Mouse (Mus musculus) left cerebral cortex, postnatal 14 days (tissue): Measurements from ENCODE around the gene Strada. TPM values are rescaled to one million over a fixed set of nuclear protein-coding genes. Genes with fewer than 3 reads are reported as not detected.

Experiments
- DNase-seq, 2 experiments: peaks; one replicate each; pipeline ENCODE4 v3.0.0; 2021 to 2022; ENCODE audit warnings: low spot score in 2 of 2, mixed read lengths in 1 of 2
- intact Hi-C: fragments of 180-260 bp; cut with DNase I; formaldehyde crosslinking; loops from one replicate; pipeline ENCODE4 v1.15.1; 2025
- total RNA-seq, 2 experiments: library from RNA; stranded (reverse); gene quantifications; 2 replicates each; pipeline ENCODE4 v1.2.3; 2021

Gene Strada
- total RNA-seq, 2 experiments from 2014 or later: 24.3 to 26.9 TPM

GRCm38 (mm10) chr11:106192657-106193370, 9.2 kb downstream of the Strada start:
- intact Hi-C loops: no loop called here
- no peak for DNase-seq

GRCm38 (mm10) chr11:106192241-106192640, 9.7 kb downstream of the Strada start:
- no peak for DNase-seq
- intact Hi-C loops: no loop called here

DNA sequence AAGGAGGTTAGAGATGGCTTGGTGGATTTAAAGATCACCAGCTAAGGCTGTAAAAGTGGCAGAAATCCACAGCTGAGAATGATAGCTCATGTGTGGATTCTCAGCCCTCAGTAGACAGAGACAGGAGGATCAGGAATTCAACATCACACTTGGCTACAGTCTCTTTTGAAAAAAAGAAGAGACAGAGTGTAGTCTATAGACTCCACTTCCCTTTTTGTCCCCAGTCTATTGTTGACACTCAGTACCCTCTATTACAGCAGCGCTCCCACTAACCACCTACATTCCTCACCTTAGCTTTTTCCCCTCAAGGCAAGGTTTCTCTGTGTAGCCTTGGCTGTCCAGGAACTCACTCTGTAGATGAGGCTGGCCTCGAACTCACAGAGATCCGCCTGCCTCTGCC, 10.3 kb downstream of the Strada start:
- intact Hi-C loops: no loop called here
- no peak for DNase-seq

- intact Hi-C loops: no loop called here
- no peak for DNase-seq
These were observed 14.6 kb downstream of the Strada start for GRCm38 (mm10) chr11:106187326-106187725.

DNA sequence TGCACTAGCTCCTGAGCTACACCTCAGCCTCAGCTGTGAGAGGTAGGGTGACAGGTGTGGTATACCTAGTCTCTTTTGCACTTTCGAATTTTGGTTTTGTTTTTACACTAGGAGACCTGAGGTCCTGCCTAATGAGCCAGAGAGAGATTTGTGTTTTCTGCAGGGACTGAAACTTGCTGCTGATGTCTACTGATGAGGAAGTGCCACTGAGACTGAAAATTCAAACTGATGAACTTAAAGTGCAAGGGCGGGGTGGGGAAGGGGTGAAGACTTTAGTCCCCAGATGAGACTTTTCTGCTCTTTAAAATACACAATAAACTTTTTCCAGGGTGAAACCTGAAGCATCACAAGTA, 21.5 kb downstream of the Strada start:
- intact Hi-C loops: no loop called here
- no peak for DNase-seq

DNA sequence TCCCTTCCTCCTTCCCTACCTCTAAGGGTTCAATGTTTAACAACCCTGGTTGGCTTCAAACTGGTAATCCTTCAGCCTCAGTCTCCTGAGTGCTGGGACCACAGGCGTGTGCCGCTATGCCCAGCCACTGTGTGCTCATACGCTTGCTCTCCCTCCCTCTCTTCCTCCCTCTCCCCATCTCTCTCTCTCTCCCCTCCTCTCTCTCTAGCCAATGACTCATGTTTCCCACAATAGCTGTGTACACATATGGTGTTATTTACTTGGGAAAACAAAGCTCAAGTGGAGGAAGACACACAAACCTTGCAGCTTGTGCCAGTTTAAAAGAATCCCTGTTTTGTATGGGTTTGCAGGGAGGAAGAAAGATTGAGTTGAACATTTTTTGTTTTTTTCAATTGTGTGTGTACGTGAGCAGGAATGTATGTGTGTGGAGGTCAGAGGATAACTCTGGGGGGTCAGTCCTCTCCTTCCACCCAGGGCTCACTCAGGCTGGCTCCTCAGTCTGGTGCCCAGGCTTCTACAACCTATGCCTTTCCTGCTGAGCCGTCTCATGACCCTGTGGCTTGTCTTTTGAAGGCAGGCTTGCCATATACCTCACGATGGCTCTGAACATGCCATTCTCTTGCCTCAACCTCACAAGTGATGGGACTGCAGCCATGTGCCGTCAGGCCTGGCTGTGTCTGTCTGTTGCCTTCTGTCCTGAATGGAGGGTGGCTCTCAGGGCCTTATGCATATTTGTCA, 22.1 kb downstream of the Strada start:
- intact Hi-C loops: no loop called here
- peak; percentile 41 to 67 for DNase-seq

- intact Hi-C loops: no loop called here
- no peak for DNase-seq
These were observed 23.8 kb downstream of the Strada start for GRCm38 (mm10) chr11:106178036-106178782.

DNA sequence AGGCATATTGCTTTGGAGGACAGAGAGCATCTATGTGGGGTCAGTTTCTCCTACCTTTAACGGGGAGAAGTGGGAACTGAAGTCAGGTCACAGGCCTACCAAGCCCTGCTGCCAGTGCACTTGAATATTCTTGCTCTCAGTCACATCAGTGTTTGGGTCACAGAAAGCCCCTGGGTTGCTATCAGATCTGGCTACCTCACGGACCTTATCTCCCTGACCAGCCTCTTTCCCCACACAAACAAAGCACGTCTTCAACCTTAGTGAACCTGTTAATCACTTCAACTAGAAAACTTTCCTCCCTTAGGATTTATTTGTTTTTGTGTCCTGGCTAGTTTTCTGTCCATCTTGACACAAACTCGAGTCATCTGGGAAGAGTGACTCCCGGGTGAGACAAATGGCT, 25.6 kb downstream of the Strada start:
- intact Hi-C loops: no loop called here

DNA sequence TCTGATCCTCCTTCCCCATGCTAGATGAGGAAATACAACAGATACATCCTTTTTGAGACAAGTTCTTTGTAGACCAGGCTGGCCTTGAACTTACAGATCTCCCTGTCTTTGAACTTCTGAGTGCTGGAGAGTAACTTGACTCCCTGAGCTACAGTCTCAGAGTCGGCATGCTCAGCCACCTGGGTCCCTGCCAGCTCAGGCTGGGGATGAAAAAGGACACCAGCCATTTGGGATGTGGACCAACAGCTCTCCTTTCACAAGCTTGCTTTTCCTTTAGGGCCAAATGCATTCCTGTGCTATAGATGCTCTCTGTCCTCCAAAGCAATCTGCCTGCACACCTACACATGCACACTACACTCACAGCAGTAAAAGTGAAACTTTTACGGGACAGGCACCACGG, 26.9 kb downstream of the Strada start:
- intact Hi-C loops: no loop called here
- DNase-seq: no peak

More for the DNA sequence above, 25.6 kb downstream of the Strada start:
- DNase-seq: no peak

DNA sequence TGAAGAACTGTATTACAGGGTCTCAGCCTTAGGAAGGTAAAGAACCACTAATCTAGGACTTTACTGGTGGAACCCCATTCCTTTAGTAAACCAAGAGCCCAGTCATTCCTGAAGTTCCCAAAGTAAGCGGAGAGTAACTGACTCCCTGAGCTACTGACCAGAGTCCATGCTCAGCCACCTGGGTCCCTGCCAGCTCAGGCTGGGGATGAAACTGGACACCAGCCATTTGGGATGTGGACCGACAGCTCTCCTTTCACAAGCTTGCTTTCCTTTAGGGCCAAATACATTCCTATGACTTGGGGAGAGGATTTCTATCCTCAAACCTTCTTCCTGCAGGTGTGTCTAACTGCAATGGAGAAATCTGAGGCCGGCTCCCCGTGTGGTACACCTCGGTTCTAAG, 27.6 kb downstream of the Strada start:
- DNase-seq: no peak
- intact Hi-C loops: no loop called here

DNA sequence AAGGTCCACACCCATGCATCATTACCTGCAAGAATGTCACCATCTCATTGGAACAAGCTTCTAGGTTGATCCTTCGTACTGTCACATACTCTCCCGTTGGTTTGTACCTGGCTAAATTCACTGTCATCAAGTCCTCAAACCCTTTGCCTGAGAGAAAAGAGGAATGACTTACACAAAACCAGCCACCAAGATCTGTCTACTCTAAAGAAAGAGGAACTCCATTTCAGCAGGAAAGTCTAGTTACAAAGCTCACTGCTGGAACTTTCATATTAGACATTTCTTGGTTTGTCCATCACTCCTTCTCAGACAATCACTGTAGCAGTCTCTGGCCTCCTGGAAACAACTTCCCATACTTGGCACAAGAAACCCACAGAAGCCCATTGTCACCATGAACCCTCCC, 28.7 kb downstream of the Strada start:
- intact Hi-C loops: no loop called here
- no peak for DNase-seq

DNA sequence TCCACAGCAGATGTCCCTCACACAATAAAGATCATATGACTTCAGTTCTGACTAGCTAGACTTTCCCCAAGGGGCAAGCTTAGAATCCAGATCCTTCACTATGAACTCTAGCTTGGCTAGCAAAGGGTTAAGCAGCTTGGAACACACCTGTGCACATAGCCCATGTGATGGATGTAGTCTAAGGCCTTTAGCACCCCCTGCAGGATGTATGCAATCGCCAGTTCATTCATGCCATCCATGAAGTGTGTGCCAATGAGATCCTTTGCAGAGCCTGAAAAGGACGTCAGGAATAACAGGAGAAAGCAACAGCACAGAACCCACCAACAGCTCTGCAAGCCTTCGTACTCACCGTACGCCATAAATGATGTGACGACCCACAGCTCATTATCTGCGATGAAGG, 31.2 kb downstream of the Strada start:
- DNase-seq: no peak
- intact Hi-C loops: no loop called here

DNA sequence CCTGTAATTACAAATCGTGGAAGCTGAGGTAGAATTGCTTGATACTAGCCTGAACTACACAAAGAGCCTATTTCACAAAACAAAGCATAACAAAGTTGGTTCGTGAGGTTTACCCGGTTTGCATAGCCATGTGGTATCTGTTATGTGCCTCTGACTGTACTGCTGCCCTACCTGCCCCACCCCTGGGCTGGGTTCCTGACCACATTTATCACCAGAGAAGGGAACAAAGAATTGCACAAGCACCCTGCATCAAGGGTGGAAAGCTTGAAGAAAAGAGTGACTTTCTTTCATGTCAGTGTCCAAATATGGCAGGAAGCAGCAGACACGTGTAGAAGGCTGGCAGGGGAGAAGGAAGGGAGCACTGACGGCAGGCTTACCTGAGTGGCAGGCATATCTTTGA, 34.5 kb downstream of the Strada start:
- DNase-seq: no peak
- intact Hi-C loops: no loop called here

DNA sequence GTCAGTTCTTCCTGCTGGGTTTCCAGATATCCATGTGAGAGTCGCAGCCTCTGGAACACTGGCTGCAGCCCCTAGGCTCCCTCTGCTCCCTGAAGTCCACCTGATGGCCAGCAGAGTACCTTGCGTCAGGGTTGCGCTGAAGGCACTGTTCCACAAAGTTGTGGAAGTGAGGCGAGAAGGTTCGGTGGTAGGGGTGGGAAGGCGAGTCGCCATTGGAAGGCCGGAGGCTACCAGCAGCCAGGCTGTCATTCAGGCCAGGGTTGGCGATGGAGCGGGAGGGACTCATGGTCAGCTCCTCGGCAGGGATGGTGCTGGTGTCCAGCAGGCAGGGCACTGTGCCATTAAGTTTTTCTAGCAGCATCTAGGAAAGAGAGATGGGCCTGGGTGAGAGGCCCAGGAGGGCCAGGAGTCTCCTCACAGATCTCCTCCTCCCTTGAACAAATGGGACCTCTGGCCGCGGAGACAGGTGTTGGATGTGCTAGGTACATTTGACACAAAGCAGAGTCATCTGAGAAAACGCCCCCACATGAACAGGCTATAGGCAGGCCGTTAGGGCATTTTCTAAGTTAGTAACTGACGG, 37.3 kb downstream of the Strada start:
- no peak for DNase-seq
- intact Hi-C loops: no loop called here

- no peak for DNase-seq
- intact Hi-C loops: no loop called here
These were observed 38.4 kb downstream of the Strada start for GRCm38 (mm10) chr11:106163546-106163945.

GRCm38 (mm10) chr11:106162237-106162636, 39.7 kb downstream of the Strada start:
- intact Hi-C loops: no loop called here
- DNase-seq: no peak

GRCm38 (mm10) chr11:106160841-106161721, 40.9 kb downstream of the Strada start, which contains the start of the genes Gm10840 and Limd2:
Gene Gm10840, plus strand, starts transcription at chr11:106160850.
Gene Limd2, minus strand, starts transcription at chr11:106160860.
- DNase-seq: peak; percentile 87 to 95
- intact Hi-C loops: no loop called here

DNA sequence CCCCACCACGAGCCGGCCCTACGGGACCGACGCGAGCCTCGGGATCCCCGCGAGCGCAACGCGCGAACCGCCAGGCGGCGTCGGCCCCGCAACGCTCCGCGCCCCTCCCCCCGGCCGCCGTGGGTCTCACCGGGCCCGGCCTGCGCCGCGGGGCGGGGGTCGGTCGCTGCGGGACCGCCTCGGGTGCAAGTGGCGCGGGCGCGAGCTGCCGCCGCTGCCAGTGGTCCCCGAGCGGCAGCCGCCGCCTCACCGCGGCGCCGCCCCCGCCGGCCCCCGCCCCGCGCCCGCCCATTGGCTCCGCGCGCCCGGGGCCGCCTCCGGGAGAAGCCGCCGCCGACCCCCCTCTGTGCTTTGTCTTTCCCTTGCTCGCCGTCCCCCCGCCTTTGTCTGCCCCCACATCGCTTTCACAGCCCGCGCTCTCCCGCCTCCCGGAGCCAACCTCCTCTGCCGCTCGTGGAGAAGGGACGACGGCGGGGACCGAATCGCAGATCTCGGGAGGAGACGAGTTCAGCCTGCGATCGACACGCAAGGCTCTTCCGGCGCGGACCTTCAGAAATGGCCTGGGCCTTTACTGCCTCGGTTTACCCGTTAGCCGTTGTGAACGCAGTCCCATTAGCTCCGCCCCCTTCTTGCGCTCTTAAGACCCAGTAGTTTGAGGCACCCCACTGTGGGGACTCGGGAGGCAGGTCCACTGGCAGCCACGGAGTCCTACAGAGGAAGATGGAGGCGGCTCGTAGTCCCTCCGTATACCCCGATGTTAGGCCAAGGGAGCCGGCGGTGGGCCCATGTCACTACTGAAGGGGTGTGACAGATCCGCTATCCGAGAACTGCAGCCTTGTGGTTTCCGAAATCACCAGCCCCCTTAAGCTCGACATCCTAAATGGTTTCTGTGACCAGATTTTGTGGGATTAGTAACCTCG, 41.8 kb downstream of the Strada start:
- intact Hi-C loops: loop anchor here (5.0 kb wide), 1 partner anchor 68 kb away; no protein-coding TSS in a partner anchor
- DNase-seq: peak; percentile 85 to 88
